Mouse (Mus musculus): ENCODE results near the gene Hoxb5.

DNA sequence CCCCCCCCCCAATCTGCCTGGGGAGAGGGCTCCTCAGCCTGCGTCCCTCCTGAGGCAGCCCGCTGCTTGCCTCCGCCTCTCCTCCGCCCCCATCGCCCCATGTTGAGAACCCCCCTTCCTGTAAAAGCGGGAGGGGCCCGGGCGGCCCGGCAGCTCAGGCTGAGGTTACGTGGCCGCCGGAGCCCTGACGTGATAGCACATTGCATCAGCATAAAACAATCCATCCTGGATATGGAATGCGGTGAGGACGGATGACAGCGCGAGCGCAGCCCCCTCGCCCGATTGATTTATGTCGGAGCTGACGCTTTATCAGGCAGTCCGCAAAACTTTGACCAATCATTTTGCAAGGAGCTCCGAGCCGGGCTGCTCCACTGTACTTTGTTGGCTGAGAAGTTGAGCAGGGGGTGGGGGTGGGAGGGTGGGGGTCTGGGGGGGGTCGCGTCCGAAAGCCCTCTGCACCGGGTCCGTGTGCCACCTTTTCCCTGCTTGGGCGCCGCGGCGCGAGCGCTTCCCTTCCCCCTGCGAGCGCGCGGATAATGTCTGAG lies 32.1 kb upstream of the Hoxb5 start, which contains the start of gene Hoxb9:
- TF ChIP-seq POLR2A (IDR thresholded peaks at IDR 0.05; ENCODE audit: insufficient read length, low read depth) (no peak), TCF3 (IDR thresholded peaks at IDR 0.05; ENCODE audit: insufficient read length, low read depth) (no peak), USF1 (IDR thresholded peaks at IDR 0.05; ENCODE audit: low read depth) (no peak), E2F4 (IDR thresholded peaks at IDR 0.05; ENCODE audit: insufficient read depth) (no peak), POLR2AphosphoS2 (IDR thresholded peaks at IDR 0.05; ENCODE audit: insufficient read length, low read depth) (no peak), CEBPB (IDR thresholded peaks at IDR 0.05; ENCODE audit: insufficient read depth, poor library complexity, severe bottlenecking) (0 out of 2 replicates have a peak, but pooled peaks have one; percentile 12), MAX (IDR thresholded peaks at IDR 0.05; ENCODE audit: low read depth) (no peak)

All from myocyte (in vitro differentiated cells).